Mouse (Mus musculus) spleen, adult 2 months (tissue): ENCODE results near the gene Sbk1.

ENCODE experiments used
- CTCF ChIP-seq: fragments of 200-500 bp; IDR thresholded peaks from 2 replicates; pipeline ENCODE4 v1.5.1; 2011; ENCODE audit warnings: mild to moderate bottlenecking, inconsistent platforms; ENCODE audit not compliant: insufficient read depth, insufficient read length, insufficient replicate concordance; ENCODE audit errors: extremely low read depth
- POLR2A ChIP-seq: fragments of 200-500 bp; IDR thresholded peaks from 2 replicates; pipeline ENCODE4 v1.6.1; 2011; ENCODE audit warnings: low read depth, low read length, inconsistent platforms

DNA sequence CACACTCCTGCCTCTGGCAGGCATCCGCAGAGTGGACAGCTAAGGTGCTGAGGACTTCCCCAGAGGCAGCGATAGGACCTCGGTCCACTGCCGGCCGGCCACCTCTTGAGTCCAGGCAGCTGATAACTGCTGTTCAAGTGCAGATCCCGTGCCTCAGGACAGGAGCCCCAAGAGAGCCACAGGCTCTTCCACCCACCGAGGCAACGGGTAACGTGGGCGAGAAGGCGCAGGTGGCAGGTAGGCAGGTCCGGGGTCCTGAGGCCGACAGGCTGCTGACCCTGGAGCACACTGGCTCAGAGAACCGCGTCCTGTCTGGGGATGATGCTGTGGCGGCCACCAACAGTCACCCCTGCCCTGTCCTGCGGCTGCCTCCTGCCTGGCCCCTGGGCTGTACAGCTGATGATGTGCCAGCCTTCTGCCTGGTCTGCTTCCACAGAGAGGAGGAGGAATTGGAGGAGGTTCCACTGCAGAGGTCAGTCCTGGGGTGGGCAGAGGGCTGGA lies 23.7 kb upstream of the Sbk1 start:
- no peak for TF ChIP-seq CTCF
- TF ChIP-seq POLR2A = no peak
